Mouse (Mus musculus): Measurements from ENCODE around the gene Abcg4. TPM values are rescaled to one million over a fixed set of nuclear protein-coding genes. Genes with fewer than 3 reads are reported as not detected.

The Abcg4 gene
- polyA plus RNA-seq, 2 experiments = 10.6 to 35.6 TPM

GRCm38 (mm10) chr9:44247907-44248306 lies 40.5 kb downstream of the Abcg4 start:
- ATAC-seq (ENCODE audit: insufficient read depth) (no peak), DNase-seq (ENCODE audit: low read depth in 3 of 3, low spot score in 3 of 3) (no peak)
- Histone ChIP-seq H3K9me3 (ENCODE audit: control insufficient read depth, low read length) (no peaks in the 10 kb centered on the region), H3K4me1 (replicated peaks; ENCODE audit: control insufficient read depth in 2 of 2, insufficient read depth in 2 of 2, low read length in 1 of 2) (peaks cover 0 to 4% of the 10 kb centered on the region in 2 experiments; a peak in 2 of 4 replicates), H3K9ac (replicated peaks) (no peak overlapping the region), H3K4me2 (ENCODE audit: low read depth) (no peak overlapping the region), H3K36me3 (replicated peaks; ENCODE audit: control insufficient read depth, insufficient read depth, low read depth) (no peaks in the 10 kb centered on the region), H3K27me3 (ENCODE audit: control insufficient read depth, insufficient read depth, low read length) (no peaks in the 10 kb centered on the region), H3K27ac (no peak overlapping the region), H3K4me3 (ENCODE audit: insufficient read depth in 1 of 2, low read depth in 2 of 2, low read length in 2 of 2) (no peak overlapping the region)
- WGBS (ENCODE audit: insufficient replicate concordance) = 57% methylated on average over 6 of the region's 6 CpGs
- TF ChIP-seq CTCF (IDR thresholded peaks at IDR 0.05; ENCODE audit: low read depth) = no peak

- WGBS (ENCODE audit: insufficient replicate concordance) = 59% methylated on average over 2 of the region's 2 CpGs
- H3K36me3 ChIP-seq (replicated peaks; ENCODE audit: control insufficient read depth, insufficient read depth, low read depth) = no peaks in the 10 kb centered on the region
- H3K4me2 ChIP-seq (ENCODE audit: low read depth) = no peak overlapping the region
- no peak for TF ChIP-seq CTCF (IDR thresholded peaks at IDR 0.05; ENCODE audit: low read depth)
- no peak for TF ChIP-seq EP300 (IDR thresholded peaks at IDR 0.05; ENCODE audit: low read depth)
- no peak overlapping the region for H3K4me3 ChIP-seq (ENCODE audit: insufficient read depth in 1 of 2, low read depth in 2 of 2, low read length in 2 of 2)
- no peak overlapping the region for H3K9ac ChIP-seq (replicated peaks)
- DNase-seq (ENCODE audit: low read depth in 3 of 3, low spot score in 3 of 3) = no peak
- H3K27me3 ChIP-seq (ENCODE audit: control insufficient read depth, insufficient read depth, low read length) = no peaks in the 10 kb centered on the region; the same call in none of the 2 replicates
- H3K27ac ChIP-seq = no peak overlapping the region
- no peak for ATAC-seq (ENCODE audit: insufficient read depth)
- H3K9me3 ChIP-seq (ENCODE audit: control insufficient read depth, low read length) = no peaks in the 10 kb centered on the region
- no peaks in the 10 kb centered on the region; a peak in 1 of 4 replicates for H3K4me1 ChIP-seq (replicated peaks; ENCODE audit: control insufficient read depth in 2 of 2, insufficient read depth in 2 of 2, low read length in 1 of 2)
Measured at GRCm38 (mm10) chr9:44243621-44244020, 44.8 kb downstream of the Abcg4 start.

- no peak overlapping the region for H3K9ac ChIP-seq (replicated peaks)
- no peaks in the 10 kb centered on the region for H3K9me3 ChIP-seq (ENCODE audit: control insufficient read depth, low read length)
- WGBS (ENCODE audit: insufficient replicate concordance) = 29% methylated on average over 9 of the region's 9 CpGs
- H3K36me3 ChIP-seq (replicated peaks; ENCODE audit: control insufficient read depth, insufficient read depth, low read depth) = no peaks in the 10 kb centered on the region
- DNase-seq (ENCODE audit: low read depth in 3 of 3, low spot score in 3 of 3) (no peak), ATAC-seq (ENCODE audit: insufficient read depth) (no peak)
- TF ChIP-seq CTCF (IDR thresholded peaks at IDR 0.05; ENCODE audit: low read depth) = no peak
- TF ChIP-seq EP300 (IDR thresholded peaks at IDR 0.05; ENCODE audit: low read depth) = no peak
- H3K27ac ChIP-seq = no peak overlapping the region
- H3K27me3 ChIP-seq (ENCODE audit: control insufficient read depth, insufficient read depth, low read length) = no peaks in the 10 kb centered on the region; the same call in none of the 2 replicates
- H3K4me2 ChIP-seq (ENCODE audit: low read depth) = no peak overlapping the region
- H3K4me1 ChIP-seq (replicated peaks; ENCODE audit: control insufficient read depth in 2 of 2, insufficient read depth in 2 of 2, low read length in 1 of 2) = no peaks in the 10 kb centered on the region
- H3K4me3 ChIP-seq (ENCODE audit: insufficient read depth in 1 of 2, low read depth in 2 of 2, low read length in 2 of 2) = no peak overlapping the region
Measured at GRCm38 (mm10) chr9:44241418-44241817, 47.0 kb downstream of the Abcg4 start.

GRCm38 (mm10) chr9:44240911-44241310 lies 47.5 kb downstream of the Abcg4 start:
- ATAC-seq (ENCODE audit: insufficient read depth) (no peak), DNase-seq (ENCODE audit: low read depth in 3 of 3, low spot score in 3 of 3) (no peak)
- no peaks in the 10 kb centered on the region for H3K9me3 ChIP-seq (ENCODE audit: control insufficient read depth, low read length)
- H3K9ac ChIP-seq (replicated peaks) = no peak overlapping the region
- no peaks in the 10 kb centered on the region; the same call in none of the 2 replicates for H3K27me3 ChIP-seq (ENCODE audit: control insufficient read depth, insufficient read depth, low read length)
- H3K4me1 ChIP-seq (replicated peaks; ENCODE audit: control insufficient read depth in 2 of 2, insufficient read depth in 2 of 2, low read length in 1 of 2) = no peaks in the 10 kb centered on the region
- H3K4me2 ChIP-seq (ENCODE audit: low read depth) = no peak overlapping the region
- no peak for TF ChIP-seq EP300 (IDR thresholded peaks at IDR 0.05; ENCODE audit: low read depth)
- TF ChIP-seq CTCF (IDR thresholded peaks at IDR 0.05; ENCODE audit: low read depth) = no peak
- H3K27ac ChIP-seq = no peak overlapping the region
- H3K36me3 ChIP-seq (replicated peaks; ENCODE audit: control insufficient read depth, insufficient read depth, low read depth) = no peaks in the 10 kb centered on the region
- WGBS (ENCODE audit: insufficient replicate concordance) = 57% methylated on average over 5 of the region's 5 CpGs
- no peak overlapping the region for H3K4me3 ChIP-seq (ENCODE audit: insufficient read depth in 1 of 2, low read depth in 2 of 2, low read length in 2 of 2)

- no peak within 1 kb of the TSS for H3K9ac ChIP-seq (replicated peaks)
- DNase-seq (ENCODE audit: low read depth in 3 of 3, low spot score in 3 of 3) (no peak), ATAC-seq (ENCODE audit: insufficient read depth) (no peak)
- H3K9me3 ChIP-seq (ENCODE audit: control insufficient read depth, low read length) = no peaks in the 10 kb centered on the region
- H3K27me3 ChIP-seq (ENCODE audit: control insufficient read depth, insufficient read depth, low read length) = no peaks in the 10 kb centered on the region; the same call in none of the 2 replicates
- H3K27ac ChIP-seq = no peak within 1 kb of the TSS
- no peak within 1 kb of the TSS for H3K4me3 ChIP-seq (ENCODE audit: insufficient read depth in 1 of 2, low read depth in 2 of 2, low read length in 2 of 2)
- H3K4me2 ChIP-seq (ENCODE audit: low read depth) = no peak within 1 kb of the TSS
- TF ChIP-seq CTCF (IDR thresholded peaks at IDR 0.05; ENCODE audit: low read depth) (no peak), EP300 (IDR thresholded peaks at IDR 0.05; ENCODE audit: low read depth) (no peak)
- no peaks in the 10 kb centered on the region for H3K4me1 ChIP-seq (replicated peaks; ENCODE audit: control insufficient read depth in 2 of 2, insufficient read depth in 2 of 2, low read length in 1 of 2)
- 51% methylated on average over 2 of the region's 2 CpGs for WGBS (ENCODE audit: insufficient replicate concordance)
- no peaks in the 10 kb centered on the region for H3K36me3 ChIP-seq (replicated peaks; ENCODE audit: control insufficient read depth, insufficient read depth, low read depth)
Measured at GRCm38 (mm10) chr9:44240399-44240798, 48.0 kb downstream of the Abcg4 start, which contains the start of gene Ccdc153. Ccdc153 (plus strand) TSS chr9:44240676.
